Mouse (Mus musculus) mouse embryonic stem cell (cell line): ENCODE data around the gene Ugt1a9.

Source experiments
- in situ Hi-C, 2 experiments: fragments of 300-500 bp; cut with MboI; formaldehyde crosslinking; loops; 1 replicate in 1 of 2; 3 replicates in 1 of 2; pipeline ENCODE4 v1.14.3; 2019 to 2020; ENCODE audit warnings: low sequenced_read_pairs in 2 of 2, low pct_unique_long_range_greater_than_20kb in 1 of 2, mixed read lengths in 1 of 2; ENCODE audit not compliant: unreplicated experiment in 1 of 2

The Ugt1a9 gene

GRCm38 (mm10) chr1:88228121-88228520 lies 157.5 kb downstream of the Ugt1a9 start:
- in situ Hi-C loops: no loop called here

DNA sequence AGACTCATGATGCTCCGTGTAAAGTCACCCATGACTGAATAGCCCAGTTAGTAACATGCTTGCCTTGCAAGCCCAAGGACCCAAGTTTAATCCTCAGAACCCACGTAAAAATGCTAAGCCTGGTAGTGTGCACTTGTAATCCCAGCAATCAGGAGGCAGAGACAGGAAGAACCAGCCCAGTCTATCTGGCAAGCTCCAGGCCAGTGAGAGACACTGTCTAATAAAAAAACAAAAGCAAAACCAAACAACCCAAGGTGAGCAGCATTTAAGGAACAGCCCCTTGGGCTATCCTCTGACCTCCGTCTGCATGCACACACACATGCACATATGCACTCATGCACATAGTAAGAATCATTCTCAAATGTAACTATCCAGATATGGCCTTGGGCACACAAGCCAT lies 159.0 kb downstream of the Ugt1a9 start:
- in situ Hi-C loops: no loop called here

DNA sequence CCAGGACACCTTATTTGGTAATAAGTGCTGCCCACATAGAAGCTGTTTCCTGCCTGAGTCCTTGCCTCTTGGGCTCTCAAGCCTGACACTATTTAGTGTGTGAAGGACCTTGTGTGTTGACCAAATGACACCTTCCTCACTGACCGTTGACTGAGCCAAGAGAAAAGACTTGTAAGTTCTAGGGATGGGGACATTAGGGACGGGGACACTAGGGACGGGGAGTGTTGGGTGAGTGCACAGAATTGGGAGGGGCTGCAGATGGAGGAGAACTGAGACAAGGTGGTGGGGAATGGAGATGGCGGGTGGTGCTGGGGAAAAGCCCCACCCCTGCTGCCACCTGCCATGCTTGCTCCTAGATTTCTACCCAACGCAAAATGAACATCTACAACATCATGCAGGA lies 159.4 kb downstream of the Ugt1a9 start:
- in situ Hi-C loops: no loop called here

DNA sequence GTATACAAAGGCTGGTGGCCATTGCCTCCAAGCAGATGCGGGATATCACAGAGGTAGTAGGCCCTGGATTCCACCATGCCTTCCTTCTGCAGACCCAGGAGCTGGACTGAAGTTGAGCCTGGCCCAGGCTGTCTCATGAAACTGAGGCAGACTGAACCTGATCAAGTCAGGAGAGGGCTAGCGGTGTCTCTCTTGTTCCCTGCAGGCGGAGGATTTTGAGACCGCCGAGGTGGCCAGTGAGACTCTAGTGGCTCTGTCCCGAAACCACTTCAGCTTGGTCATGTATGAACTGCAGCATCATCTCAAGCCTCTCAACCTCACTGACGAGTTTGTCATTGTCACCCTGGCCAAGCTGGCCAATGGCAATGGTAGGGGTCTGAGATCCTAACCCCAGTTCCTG lies 159.8 kb downstream of the Ugt1a9 start:
- in situ Hi-C loops: no loop called here

- in situ Hi-C loops: no loop called here
Measured at GRCm38 (mm10) chr1:88230981-88231802, 160.6 kb downstream of the Ugt1a9 start.

DNA sequence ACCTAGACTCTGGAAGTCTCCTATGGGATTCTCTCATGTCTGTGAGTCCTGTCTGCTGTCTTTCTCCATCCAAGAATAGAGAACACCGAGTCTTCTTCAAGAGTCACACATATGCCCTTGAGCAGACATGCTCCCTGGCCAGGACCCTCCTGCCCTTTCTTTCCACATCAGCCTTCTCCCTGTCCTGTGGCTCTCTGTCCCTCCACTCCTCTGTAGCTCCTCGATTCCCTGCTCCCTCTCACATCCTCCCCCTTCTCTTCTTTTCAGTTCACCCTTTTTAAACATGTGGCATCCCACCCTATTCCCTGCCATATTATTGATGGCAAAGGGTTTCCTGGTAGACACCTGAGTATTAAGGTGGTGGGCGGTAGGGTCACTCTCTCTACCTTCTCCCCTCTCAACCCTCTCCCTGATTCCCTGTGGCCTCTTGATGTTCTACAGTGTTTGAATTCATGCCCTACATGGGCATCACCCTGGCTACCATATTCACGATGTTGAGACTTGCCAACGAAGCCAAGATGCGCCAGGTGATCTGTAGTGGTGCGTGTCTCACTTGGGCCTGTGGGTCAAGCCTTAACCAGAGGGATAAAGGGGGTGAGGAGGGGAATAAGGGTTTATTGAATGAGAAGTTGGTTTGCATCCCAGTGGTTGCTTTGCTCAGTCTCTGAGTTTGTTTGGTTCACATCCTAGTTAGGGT lies 161.4 kb downstream of the Ugt1a9 start:
- in situ Hi-C loops: no loop called here

- in situ Hi-C loops: no loop called here
Measured at GRCm38 (mm10) chr1:88232664-88233380, 162.2 kb downstream of the Ugt1a9 start.

DNA sequence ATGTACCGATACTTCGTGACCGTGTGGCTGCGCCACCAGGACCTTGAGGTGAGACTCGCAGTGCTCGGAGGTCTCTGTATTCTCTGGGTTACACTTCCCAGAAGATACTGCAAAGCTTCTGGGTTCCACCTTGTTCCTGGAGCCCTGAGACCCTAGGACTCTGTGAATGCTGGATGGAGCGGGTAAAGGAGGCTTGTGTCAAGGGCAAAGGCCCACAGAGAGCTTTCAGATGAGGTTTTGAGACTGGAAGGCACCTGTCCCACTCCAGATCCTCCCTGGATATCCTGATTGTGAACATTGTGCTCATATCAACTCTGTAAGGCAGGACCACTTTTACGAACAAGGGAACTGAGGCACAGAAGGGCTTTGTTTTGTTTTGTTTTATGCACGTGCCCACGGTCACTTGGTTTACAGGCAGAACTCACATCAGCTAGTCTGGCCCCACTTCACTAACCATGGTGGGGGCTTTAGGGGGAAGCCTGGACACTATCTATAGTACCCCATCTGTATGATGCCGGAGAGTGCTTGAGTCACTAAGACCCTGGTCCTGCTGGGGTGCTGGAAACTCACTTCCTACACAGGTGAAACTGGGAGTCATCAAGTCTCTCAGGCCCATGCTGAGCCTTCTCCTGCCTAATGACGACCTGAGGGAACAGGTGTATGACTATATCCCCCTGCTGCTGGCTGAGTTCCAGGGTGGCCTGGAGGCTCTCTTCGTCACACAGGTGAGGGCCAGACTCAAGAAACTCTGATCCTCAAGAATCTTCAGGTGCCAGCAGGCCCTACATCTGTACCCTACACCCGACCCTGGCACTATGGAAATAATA lies 163.0 kb downstream of the Ugt1a9 start:
- in situ Hi-C loops: no loop called here

DNA sequence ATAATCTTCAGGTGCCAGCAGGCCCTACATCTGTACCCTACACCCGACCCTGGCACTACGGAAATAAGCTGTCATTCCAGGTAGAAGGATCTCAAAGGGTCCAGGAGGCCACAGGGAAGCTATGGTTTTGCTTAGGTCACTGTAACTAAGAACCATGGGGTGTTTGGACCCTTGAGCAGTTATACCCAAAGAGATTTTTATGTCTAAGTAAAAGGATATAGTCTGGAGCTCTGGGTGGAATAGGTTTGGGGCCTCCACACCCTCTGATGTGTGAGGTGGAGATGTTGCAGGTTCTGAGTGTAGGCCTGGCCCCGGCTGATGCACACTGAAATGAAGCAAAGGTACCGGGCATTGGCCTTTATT lies 163.6 kb downstream of the Ugt1a9 start:
- in situ Hi-C loops: no loop called here

DNA sequence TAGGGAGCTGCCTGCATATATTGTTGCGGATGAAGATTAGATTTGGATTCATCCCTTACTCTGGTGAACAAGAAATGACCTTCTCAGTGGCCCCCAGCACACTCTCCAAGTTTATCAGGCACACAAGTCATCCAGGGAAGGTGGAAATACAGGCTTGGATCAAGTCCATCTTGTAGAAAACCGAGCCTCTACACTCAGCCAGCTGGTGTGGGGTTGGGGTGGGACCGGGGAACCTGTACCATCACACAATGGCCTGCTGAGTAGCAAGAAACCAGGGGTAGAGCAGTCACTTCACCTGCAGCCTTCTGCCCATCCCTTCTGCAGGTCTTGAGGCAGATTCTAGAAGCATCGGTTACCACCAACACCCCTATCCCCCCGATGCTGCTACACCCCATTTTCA lies 164.0 kb downstream of the Ugt1a9 start:
- in situ Hi-C loops: no loop called here

DNA sequence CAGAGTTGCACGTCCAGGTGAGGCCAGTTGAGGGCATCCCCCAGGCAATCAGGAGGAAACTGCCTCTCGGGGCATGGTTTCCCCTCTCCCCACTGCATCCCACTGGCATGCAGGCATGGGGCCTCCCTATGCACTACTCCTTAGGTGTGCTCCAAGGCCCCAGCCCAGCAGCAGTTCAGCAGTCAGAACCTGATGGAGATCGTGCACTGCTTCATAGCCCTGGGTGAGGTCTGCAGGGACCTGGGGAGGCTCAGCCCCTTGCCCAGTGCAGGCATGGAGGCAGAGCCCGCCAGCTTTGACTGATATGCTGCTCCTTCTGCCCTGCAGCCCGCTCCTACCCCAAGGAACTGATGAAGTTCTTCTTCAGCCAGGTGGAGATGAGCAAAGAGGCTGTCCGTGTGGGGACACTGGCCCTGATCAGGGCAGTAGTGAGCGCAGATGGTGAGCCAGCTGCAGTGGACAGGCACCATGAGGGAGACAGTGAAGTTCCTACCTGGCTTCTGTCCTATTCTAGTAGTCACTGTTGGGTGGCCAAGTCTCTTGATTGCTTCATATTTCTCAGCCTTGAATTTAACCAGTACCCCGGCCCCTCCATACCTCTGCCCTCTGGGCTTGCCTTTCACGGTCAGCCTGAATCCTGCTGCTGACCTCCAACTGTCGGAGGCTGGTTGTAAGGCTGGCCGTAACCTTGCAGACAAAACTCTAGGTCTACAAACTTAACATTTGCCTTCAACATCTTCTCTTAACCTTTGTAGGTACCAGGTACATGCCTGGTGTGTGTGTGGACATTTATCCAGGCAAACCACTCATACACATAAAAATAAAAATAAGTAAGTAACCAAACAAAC lies 164.7 kb downstream of the Ugt1a9 start:
- in situ Hi-C loops: no loop called here

- in situ Hi-C loops: no loop called here
Measured at GRCm38 (mm10) chr1:88235894-88236415, 165.4 kb downstream of the Ugt1a9 start.

GRCm38 (mm10) chr1:88237311-88237710 lies 166.7 kb downstream of the Ugt1a9 start:
- in situ Hi-C loops: no loop called here

- in situ Hi-C loops: no loop called here
Measured at GRCm38 (mm10) chr1:88238771-88239170, 168.2 kb downstream of the Ugt1a9 start.

DNA sequence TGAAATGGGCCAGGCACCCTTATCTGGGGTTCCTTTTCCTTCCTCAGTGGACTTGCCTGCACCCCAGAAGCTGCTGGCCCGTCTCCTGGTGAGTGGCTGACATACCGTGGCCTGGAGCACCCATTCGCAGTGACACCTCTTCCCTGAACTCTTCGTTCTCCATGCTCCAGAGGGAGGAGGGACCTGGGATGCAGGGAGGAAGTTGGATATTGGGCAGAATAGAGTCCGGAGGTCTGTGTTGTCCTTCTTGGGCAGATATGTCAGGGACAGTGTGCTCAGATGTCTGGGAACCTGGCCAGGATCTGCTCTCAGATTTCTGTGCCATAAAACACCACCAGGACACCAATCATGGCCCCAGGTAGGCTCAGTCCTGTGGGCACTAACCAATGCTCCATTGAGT lies 169.5 kb downstream of the Ugt1a9 start:
- in situ Hi-C loops: no loop called here

DNA sequence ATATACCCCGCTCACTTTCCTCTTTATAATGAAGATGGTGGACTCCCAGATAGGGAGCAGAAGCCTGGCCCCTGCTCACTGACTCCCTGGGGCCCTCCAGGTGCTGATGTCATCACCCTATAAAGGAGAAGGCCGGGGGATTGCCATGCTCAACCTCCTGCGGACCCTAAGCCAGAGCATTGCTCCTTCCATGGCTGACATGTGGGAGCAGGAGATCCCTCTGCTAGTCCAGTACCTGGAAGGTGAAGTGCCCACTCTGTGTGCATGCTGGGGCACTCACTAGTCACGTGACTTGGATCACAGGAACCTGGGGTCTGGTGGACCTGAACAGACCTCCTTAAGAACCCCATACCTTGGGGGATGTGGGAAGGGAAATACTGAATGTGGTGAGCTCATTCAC lies 170.0 kb downstream of the Ugt1a9 start:
- in situ Hi-C loops: no loop called here

DNA sequence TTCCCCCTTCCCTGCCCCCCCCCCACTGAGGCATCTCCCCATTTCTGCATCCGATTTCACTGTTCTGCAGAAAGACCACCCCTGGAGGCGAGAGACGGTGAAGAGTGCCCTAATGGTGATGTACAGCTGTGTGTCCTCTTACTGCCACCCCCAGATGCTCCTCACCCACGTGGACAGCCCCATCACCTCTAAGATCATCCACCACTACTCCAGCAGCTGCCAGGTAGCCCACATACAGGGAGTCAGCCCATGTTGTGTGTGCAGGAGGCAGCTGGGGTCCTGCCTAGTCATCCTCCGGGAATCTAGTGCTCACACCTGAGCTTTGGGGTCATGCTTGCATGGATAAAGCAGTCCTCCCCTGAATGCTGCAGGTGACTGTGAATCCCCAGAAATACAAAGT lies 173.3 kb downstream of the Ugt1a9 start:
- in situ Hi-C loops: no loop called here

DNA sequence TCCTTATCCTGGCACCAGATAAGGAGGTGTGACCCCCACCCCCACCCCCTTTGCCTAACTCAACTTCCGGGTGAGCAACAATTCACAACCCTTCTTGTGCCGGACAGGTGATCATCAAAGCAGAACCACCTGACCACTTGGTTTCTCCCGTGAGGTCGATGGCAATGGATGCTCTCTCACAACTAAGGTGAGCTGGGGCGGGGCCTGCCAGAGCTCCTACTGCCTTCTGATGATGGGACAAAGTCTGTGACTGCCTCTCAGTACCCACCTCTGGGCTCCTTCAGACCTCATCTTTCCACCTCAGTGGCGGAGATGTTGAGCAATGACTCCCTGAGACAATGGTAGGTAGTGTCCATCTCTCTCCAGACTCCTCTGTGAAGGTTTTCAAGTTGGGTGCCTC lies 175.3 kb downstream of the Ugt1a9 start:
- in situ Hi-C loops: no loop called here
